Comparison of ENCODE assay signal across 10 mouse cellular contexts in genomic region chr5:86063501-86063900, GRCm38 (mm10). TPM values are rescaled to one million over a fixed set of nuclear protein-coding genes. Genes with fewer than 3 reads are reported as not detected.
A peak's percentile ranks its signal among the peaks of the same experiment; 100 is the strongest.
DNase-seq lines count a peak whose midpoint lies in the region; ATAC-seq lines count a peak whose summit lies in the region.
"Had no signal": no experiment of that assay in that cellular context is flagged by ENCODE, and none has a peak within 500 bp of the region (broad histone marks: within the 10 kb centered on the region; RNA-seq: fewer than 3 reads in every experiment).

No protein-coding gene starts in this region.

- H3K4me2 ChIP-seq in intestine, embryonic 14.5 days (ENCODE audit: low read length) = peak overlapping the region; percentile 60; the same call in 1 of the 2 replicates
- H3K4me2 ChIP-seq in intestine, embryonic 15.5 days (replicated peaks) = no peak overlapping the region
- H3K4me2 ChIP-seq in embryonic facial prominence, embryonic 12.5 days (replicated peaks) = peak overlapping the region; percentile 55
- H3K4me2 ChIP-seq in hindbrain, embryonic 14.5 days (replicated peaks) = peak overlapping the region; percentile 51
- peak overlapping the region; percentile 68; the same call in 1 of the 2 replicates for H3K4me2 ChIP-seq in midbrain, embryonic 16.5 days (ENCODE audit: low read length)

- H3K36me3 ChIP-seq in intestine, embryonic 14.5 days (ENCODE audit: control insufficient read depth, insufficient read depth, low read length) = peaks cover 10% of the 10 kb centered on the region; the same call in 1 of the 2 replicates
- H3K36me3 ChIP-seq in intestine, embryonic 15.5 days = no peaks in the 10 kb centered on the region
- H3K36me3 ChIP-seq in embryonic facial prominence, embryonic 12.5 days = no peaks in the 10 kb centered on the region
- H3K36me3 ChIP-seq in hindbrain, embryonic 14.5 days (replicated peaks; ENCODE audit: control insufficient read depth, insufficient read depth) = 0 out of 2 replicates have a peak, but pooled peaks cover under 1% of the 10 kb centered on the region
- H3K36me3 ChIP-seq in midbrain, embryonic 16.5 days (ENCODE audit: control insufficient read depth, insufficient read depth, low read length) = no peaks in the 10 kb centered on the region

- no peak overlapping the region for H3K9ac ChIP-seq in intestine, embryonic 14.5 days (ENCODE audit: low read length)
- H3K9ac ChIP-seq in intestine, embryonic 15.5 days = no peak overlapping the region
- no peak overlapping the region for H3K9ac ChIP-seq in embryonic facial prominence, embryonic 12.5 days
- no peak overlapping the region for H3K9ac ChIP-seq in hindbrain, embryonic 14.5 days
- H3K9ac ChIP-seq in midbrain, embryonic 16.5 days (ENCODE audit: low read depth, low read length) = no peak overlapping the region

- H3K4me3 ChIP-seq in intestine, embryonic 14.5 days (ENCODE audit: low read depth, low read length) = no peak overlapping the region
- H3K4me3 ChIP-seq in intestine, embryonic 15.5 days (replicated peaks) = no peak overlapping the region
- H3K4me3 ChIP-seq in embryonic facial prominence, embryonic 12.5 days = no peak overlapping the region
- H3K4me3 ChIP-seq in hindbrain, embryonic 14.5 days (replicated peaks; ENCODE audit: low read length) = no peak overlapping the region
- no peak overlapping the region for H3K4me3 ChIP-seq in midbrain, embryonic 16.5 days (ENCODE audit: low read depth, low read length)

- no peak overlapping the region for H3K27ac ChIP-seq in intestine, embryonic 14.5 days (ENCODE audit: low read depth)
- H3K27ac ChIP-seq in intestine, embryonic 15.5 days = no peak overlapping the region
- H3K27ac ChIP-seq in embryonic facial prominence, embryonic 12.5 days = no peak overlapping the region
- no peak overlapping the region for H3K27ac ChIP-seq in hindbrain, embryonic 14.5 days
- no peak overlapping the region for H3K27ac ChIP-seq in midbrain, embryonic 16.5 days (ENCODE audit: low read length)

- 100% methylated on average over 1 of the region's 1 CpGs for WGBS in intestine, embryonic 14.5 days
- WGBS in intestine, embryonic 15.5 days = 87% methylated on average over 1 of the region's 1 CpGs
- WGBS in embryonic facial prominence, embryonic 12.5 days = 96% methylated on average over 1 of the region's 1 CpGs
- 92% methylated on average over 1 of the region's 1 CpGs for WGBS in hindbrain, embryonic 14.5 days
- 100% methylated on average over 1 of the region's 1 CpGs for WGBS in midbrain, embryonic 16.5 days

- H3K4me1 ChIP-seq in intestine, embryonic 14.5 days (replicated peaks; ENCODE audit: control insufficient read depth, insufficient read depth, low read length) = no peaks in the 10 kb centered on the region
- H3K4me1 ChIP-seq in intestine, embryonic 15.5 days (replicated peaks) = peaks cover 3% of the 10 kb centered on the region
- peaks cover 17% of the 10 kb centered on the region; the same call in 1 of the 2 replicates for H3K4me1 ChIP-seq in embryonic facial prominence, embryonic 12.5 days
- peaks cover 12% of the 10 kb centered on the region for H3K4me1 ChIP-seq in hindbrain, embryonic 14.5 days (replicated peaks; ENCODE audit: control insufficient read depth, insufficient read depth, low read length)
- H3K4me1 ChIP-seq in midbrain, embryonic 16.5 days (ENCODE audit: control insufficient read depth, insufficient read depth, low read length) = peaks cover 14% of the 10 kb centered on the region

- no peak for DNase-seq in intestine, embryonic 14.5 days (ENCODE audit: low spot score)
- DNase-seq in hindbrain, embryonic 14.5 days (ENCODE audit: low spot score) = no peak
- no peak for DNase-seq in right cerebral cortex, postnatal 36 days (ENCODE audit: low spot score in 2 of 2)
- no peak for DNase-seq in Muller cell, postnatal 12 days (ENCODE audit: inconsistent ontology term)

- no peak for ATAC-seq in intestine, embryonic 14.5 days (replicated peaks; ENCODE audit: low FRiP score, low TSS enrichment, low read depth)
- no peak for ATAC-seq in intestine, embryonic 15.5 days
- no peak for ATAC-seq in embryonic facial prominence, embryonic 12.5 days (ENCODE audit: insufficient number of reproducible peaks, insufficient read depth, low FRiP score, low TSS enrichment)
- ATAC-seq in hindbrain, embryonic 14.5 days (ENCODE audit: low FRiP score) = no peak
- no peak for ATAC-seq in midbrain, embryonic 16.5 days
- ATAC-seq in monocyte, adult 5-6 weeks (replicated peaks; ENCODE audit: insufficient number of reproducible peaks, low FRiP score, low TSS enrichment, poor library complexity, severe bottlenecking) = no peak
- ATAC-seq: inflammation-experienced regulatory T-cells, adult 6 months had no signal

- no peaks in the 10 kb centered on the region for H3K27me3 ChIP-seq in intestine, embryonic 14.5 days (replicated peaks; ENCODE audit: control insufficient read depth, insufficient read depth, low read length)
- H3K27me3 ChIP-seq in intestine, embryonic 15.5 days (replicated peaks) = no peaks in the 10 kb centered on the region
- H3K27me3 ChIP-seq in embryonic facial prominence, embryonic 12.5 days = no peaks in the 10 kb centered on the region
- H3K27me3 ChIP-seq in hindbrain, embryonic 14.5 days (ENCODE audit: control insufficient read depth, insufficient read depth, low read length) = no peaks in the 10 kb centered on the region
- H3K27me3 ChIP-seq in midbrain, embryonic 16.5 days (ENCODE audit: control insufficient read depth, insufficient read depth, low read depth, low read length) = no peaks in the 10 kb centered on the region

- no peaks in the 10 kb centered on the region for H3K9me3 ChIP-seq in intestine, embryonic 14.5 days (ENCODE audit: control insufficient read depth, low read length)
- no peaks in the 10 kb centered on the region for H3K9me3 ChIP-seq in intestine, embryonic 15.5 days
- H3K9me3 ChIP-seq in embryonic facial prominence, embryonic 12.5 days = no peaks in the 10 kb centered on the region
- H3K9me3 ChIP-seq in hindbrain, embryonic 14.5 days (ENCODE audit: control insufficient read depth, low read length) = no peaks in the 10 kb centered on the region
- H3K9me3 ChIP-seq in midbrain, embryonic 16.5 days (replicated peaks; ENCODE audit: control insufficient read depth, low read length, poor library complexity, severe bottlenecking) = no peaks in the 10 kb centered on the region

RNA-seq across cellular contexts. Expression of gene Cenpc1, which starts 1.9 kb away (rescaled TPM):
- polyA plus RNA-seq in intestine, embryonic 14.5 days (2014; fragmentation: Nextera tagmentation; extraction: Ambion mirVana) = 30.5 and 32.4 TPM in 2 replicates
- 26.5 and 28.7 TPM in 2 replicates for polyA plus RNA-seq in intestine, embryonic 15.5 days (2015; fragmentation: Nextera tagmentation; extraction: Ambion mirVana)
- polyA plus RNA-seq in embryonic facial prominence, embryonic 12.5 days (2016; fragmentation: Nextera tagmentation; extraction: Ambion mirVana) = 42.1 and 43.8 TPM in 2 replicates
- 34.9 and 35.7 TPM in 2 replicates for polyA plus RNA-seq in hindbrain, embryonic 14.5 days (2014; fragmentation: Nextera tagmentation; extraction: Ambion mirVana)
- 33.2 and 37.8 TPM in 2 replicates for polyA plus RNA-seq in midbrain, embryonic 16.5 days (2015; fragmentation: Nextera tagmentation; extraction: Ambion mirVana)
- 17.4 to 34.1 TPM (median 19.4 TPM) in 3 replicates for total RNA-seq in monocyte, adult 5-6 weeks (2017)

RNA-seq across cellular contexts. Expression of gene Stap1, which starts 8.0 kb away (rescaled TPM):
- polyA plus RNA-seq in intestine, embryonic 14.5 days (2014; fragmentation: Nextera tagmentation; extraction: Ambion mirVana) = 0.11 and 0.23 TPM in 2 replicates
- 0.59 and 0.61 TPM in 2 replicates for polyA plus RNA-seq in intestine, embryonic 15.5 days (2015; fragmentation: Nextera tagmentation; extraction: Ambion mirVana)
- polyA plus RNA-seq in embryonic facial prominence, embryonic 12.5 days (2016; fragmentation: Nextera tagmentation; extraction: Ambion mirVana) = 0.24 and 0.64 TPM in 2 replicates
- 0.31 and 0.50 TPM in 2 replicates for polyA plus RNA-seq in hindbrain, embryonic 14.5 days (2014; fragmentation: Nextera tagmentation; extraction: Ambion mirVana)
- polyA plus RNA-seq in midbrain, embryonic 16.5 days (2015; fragmentation: Nextera tagmentation; extraction: Ambion mirVana) = 0.53 and 0.59 TPM in 2 replicates
- total RNA-seq in monocyte, adult 5-6 weeks (2017) = 288 to 327 TPM (median 322 TPM) in 3 replicates
- total RNA-seq: left cerebral cortex, postnatal 25 days had no signal
